Mouse (Mus musculus) lung, postnatal 14 days (tissue): ENCODE results near the gene Olfr1437.
"Not testable (repeated sequence)": the region's sequence is repeated elsewhere in the genome, so short reads cannot be mapped to it uniquely, and the experiment has no call there.

Experiments
- DNase-seq: peaks from one replicate; pipeline ENCODE4 v3.0.0; 2021

Olfr1437 gene

GRCm38 (mm10) chr19:12325001-12325400 is at the start of gene Olfr1437:
TSS of gene Olfr1437 (minus strand) at chr19:12325101.
- no peak for DNase-seq

GRCm38 (mm10) chr19:12374465-12375025 is 49.6 kb upstream of the Olfr1437 start:
- DNase-seq = no peak

GRCm38 (mm10) chr19:12373004-12373403 is 48.1 kb upstream of the Olfr1437 start:
- no peak for DNase-seq

DNA sequence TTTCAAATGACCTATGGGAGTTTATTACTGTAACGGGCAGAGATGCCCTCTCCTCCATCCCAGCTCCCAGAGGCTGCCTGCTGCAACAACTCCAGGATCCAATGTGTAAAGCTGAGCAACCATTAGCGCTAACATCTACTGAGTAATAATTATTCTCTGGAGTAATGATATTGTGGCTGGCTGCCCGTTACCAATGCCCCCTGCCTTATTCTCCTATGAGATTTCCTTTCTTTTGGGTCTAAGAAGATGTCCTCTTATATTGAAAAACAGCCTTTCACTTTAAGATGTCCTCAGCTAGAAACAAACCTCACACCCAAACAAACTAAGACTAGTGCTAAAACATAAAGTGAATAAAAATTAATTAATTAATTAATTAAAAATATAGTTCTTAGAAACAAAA is 10.9 kb upstream of the Olfr1437 start, which contains the start of gene Olfr1438-ps1:
Gene Olfr1438-ps1, minus strand, starts transcription at position 101 of the 400 bp plus-strand sequence.
- DNase-seq = no peak

DNA sequence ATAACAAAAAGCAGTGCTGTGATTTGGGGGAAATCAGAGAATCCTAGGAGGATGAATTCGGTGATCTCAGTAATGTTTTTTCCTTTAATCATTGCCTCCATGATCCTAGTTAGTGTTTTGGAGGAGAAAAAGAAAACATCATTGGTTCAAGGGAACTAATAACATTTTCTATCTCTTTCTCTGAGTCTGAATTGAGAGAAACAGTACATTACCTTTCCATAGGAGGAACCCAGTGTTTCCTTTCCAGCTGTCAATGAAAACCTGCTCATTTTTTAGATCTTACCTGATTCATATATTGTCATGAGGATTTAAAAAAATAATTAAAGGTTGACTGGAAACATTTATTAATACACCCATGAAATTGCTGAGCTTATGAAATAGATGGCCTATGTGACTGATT is 25.9 kb downstream of the Olfr1437 start, which contains the start of gene Olfr1436:
Gene Olfr1436, minus strand, starts transcription at position 101 of the 400 bp plus-strand sequence.
- not testable (repeated sequence) for DNase-seq

GRCm38 (mm10) chr19:12292979-12293378 is 31.9 kb downstream of the Olfr1437 start:
- no peak for DNase-seq

- DNase-seq = no peak
Measured at GRCm38 (mm10) chr19:12279554-12279953, 45.3 kb downstream of the Olfr1437 start, which contains the start of gene Olfr1434. TSS of gene Olfr1434 (plus strand) at chr19:12279854.
